Mouse (Mus musculus) thymus, adult 2 months (tissue): ENCODE measurements at regions not wholly inside any gene's neighbourhood (a gene's known extent, or its start where the extent isn't known, plus 50 kb on each side); places are given as distances from the start of the nearest gene placed in this dataset.

Source experiments
- CTCF ChIP-seq: fragments of 200-500 bp; IDR thresholded peaks from 2 replicates; pipeline ENCODE4 v1.5.1; 2012; ENCODE audit warnings: mild to moderate bottlenecking, control low read depth, low read length, moderate library complexity, borderline replicate concordance; ENCODE audit not compliant: control insufficient read depth, poor library complexity, insufficient read depth; ENCODE audit errors: extremely low read depth
- POLR2A ChIP-seq: fragments of 200-500 bp; IDR thresholded peaks from 2 replicates; pipeline ENCODE4 v1.6.1; 2012; ENCODE audit warnings: mild to moderate bottlenecking, low read length, control low read depth, moderate library complexity; ENCODE audit not compliant: control insufficient read depth, poor library complexity, insufficient read depth; ENCODE audit errors: extremely low read depth

GRCm38 (mm10) chr11:79870189-79870588 is 92.0 kb downstream of the Utp6 start:
- TF ChIP-seq CTCF (no peak), POLR2A (no peak)
